18 mouse cellular contexts compared by ENCODE assay signal in genomic region chr15:60280378-60280777, GRCm38 (mm10).
A peak's percentile ranks its signal among the peaks of the same experiment; 100 is the strongest.
DNase-seq lines count a peak whose midpoint lies in the region; ATAC-seq and TF ChIP-seq lines count a peak whose summit lies in the region.
"Had no signal": no experiment of that assay in that cellular context is flagged by ENCODE, and none has a peak within 500 bp of the region (broad histone marks: within the 10 kb centered on the region; RNA-seq: fewer than 3 reads in every experiment).

No protein-coding gene starts in this region.

- no peaks in the 10 kb centered on the region for H3K36me3 ChIP-seq in forebrain, embryonic 11.5 days (ENCODE audit: control insufficient read depth, insufficient read depth, low read length)
- no peaks in the 10 kb centered on the region for H3K36me3 ChIP-seq in forebrain, embryonic 10.5 days (replicated peaks)
- no peaks in the 10 kb centered on the region for H3K36me3 ChIP-seq in hindbrain, embryonic 12.5 days
- H3K36me3 ChIP-seq in hindbrain, postnatal 0 days (ENCODE audit: insufficient read depth, low read length) = no peaks in the 10 kb centered on the region
- H3K36me3 ChIP-seq in midbrain, embryonic 14.5 days (ENCODE audit: control insufficient read depth, insufficient read depth, low read length) = no peaks in the 10 kb centered on the region
- H3K36me3 ChIP-seq in midbrain, embryonic 11.5 days (ENCODE audit: control insufficient read depth, insufficient read depth, low read length) = no peaks in the 10 kb centered on the region
- H3K36me3 ChIP-seq: heart, embryonic 13.5 days had no signal

- DNase-seq in forebrain, embryonic 11.5 days (ENCODE audit: low spot score) = no peak
- no peak for DNase-seq in forebrain, embryonic 10.5 days (ENCODE audit: extremely low spot score, low spot score)
- DNase-seq in hindbrain, postnatal 0 days (ENCODE audit: low spot score) = no peak
- peak; percentile 48 for DNase-seq in midbrain, embryonic 14.5 days
- DNase-seq in midbrain, embryonic 11.5 days (ENCODE audit: low spot score, missing footprints) = no peak
- peak; percentile 53 for DNase-seq in retina, postnatal 1 day
- DNase-seq in testis, postnatal 14 days (ENCODE audit: low spot score) = no peak
- DNase-seq: adrenal gland, postnatal 14 days; cerebellum, adult 18-20 months; cerebellum, adult 9-11 months; gastrocnemius, postnatal 36 days; heart, adult 11 months; heart, postnatal 36 days had no signal

- peak; percentile 67; the same call in 1 of the 2 replicates for ATAC-seq in forebrain, embryonic 11.5 days (replicated peaks; ENCODE audit: low FRiP score)
- peak; percentile 67; the same call in 1 of the 2 replicates for ATAC-seq in hindbrain, embryonic 12.5 days (ENCODE audit: low FRiP score)
- ATAC-seq in hindbrain, postnatal 0 days = no peak
- peak; percentile 46; the same call in 1 of the 2 replicates for ATAC-seq in midbrain, embryonic 14.5 days (ENCODE audit: low FRiP score, low TSS enrichment)
- no peak for ATAC-seq in midbrain, embryonic 11.5 days (ENCODE audit: low FRiP score)
- ATAC-seq: activated CD4-positive, CD25-positive, alpha-beta regulatory T cell, adult 4 months; intestine, embryonic 16.5 days; Patski had no signal

- no peak overlapping the region for H3K4me3 ChIP-seq in forebrain, embryonic 11.5 days (ENCODE audit: low read depth, low read length)
- H3K4me3 ChIP-seq in forebrain, embryonic 10.5 days = no peak overlapping the region
- H3K4me3 ChIP-seq in hindbrain, embryonic 12.5 days = no peak overlapping the region
- no peak overlapping the region for H3K4me3 ChIP-seq in hindbrain, postnatal 0 days (ENCODE audit: low read length)
- no peak overlapping the region for H3K4me3 ChIP-seq in midbrain, embryonic 14.5 days (replicated peaks; ENCODE audit: low read depth, low read length)
- H3K4me3 ChIP-seq in midbrain, embryonic 11.5 days (ENCODE audit: low read depth, low read length) = no peak overlapping the region
- H3K4me3 ChIP-seq: heart, embryonic 13.5 days had no signal

- no peak overlapping the region for H3K9ac ChIP-seq in forebrain, embryonic 11.5 days (ENCODE audit: low read length)
- no peak overlapping the region for H3K9ac ChIP-seq in hindbrain, embryonic 12.5 days
- H3K9ac ChIP-seq in hindbrain, postnatal 0 days (replicated peaks; ENCODE audit: low read length) = no peak overlapping the region
- H3K9ac ChIP-seq in midbrain, embryonic 14.5 days (replicated peaks; ENCODE audit: low read length) = no peak overlapping the region
- no peak overlapping the region for H3K9ac ChIP-seq in midbrain, embryonic 11.5 days (ENCODE audit: low read length)
- H3K9ac ChIP-seq: heart, embryonic 13.5 days had no signal

- no peaks in the 10 kb centered on the region for H3K4me1 ChIP-seq in forebrain, embryonic 11.5 days (replicated peaks; ENCODE audit: control insufficient read depth, insufficient read depth, low read length)
- peaks cover 4% of the 10 kb centered on the region for H3K4me1 ChIP-seq in forebrain, embryonic 10.5 days
- no peaks in the 10 kb centered on the region for H3K4me1 ChIP-seq in hindbrain, embryonic 12.5 days
- no peaks in the 10 kb centered on the region for H3K4me1 ChIP-seq in hindbrain, postnatal 0 days (ENCODE audit: insufficient read depth, low read length)
- H3K4me1 ChIP-seq in midbrain, embryonic 14.5 days (ENCODE audit: control insufficient read depth, insufficient read depth, low read length) = no peaks in the 10 kb centered on the region
- H3K4me1 ChIP-seq in midbrain, embryonic 11.5 days (ENCODE audit: control insufficient read depth, insufficient read depth, low read length) = no peaks in the 10 kb centered on the region
- H3K4me1 ChIP-seq: heart, embryonic 13.5 days had no signal

- H3K4me2 ChIP-seq in forebrain, embryonic 11.5 days (ENCODE audit: low read depth, low read length, severe bottlenecking) = no peak overlapping the region
- H3K4me2 ChIP-seq in hindbrain, embryonic 12.5 days (replicated peaks) = no peak overlapping the region
- no peak overlapping the region for H3K4me2 ChIP-seq in hindbrain, postnatal 0 days (ENCODE audit: low read depth, low read length)
- no peak overlapping the region for H3K4me2 ChIP-seq in midbrain, embryonic 14.5 days (ENCODE audit: low read length)
- no peak overlapping the region for H3K4me2 ChIP-seq in midbrain, embryonic 11.5 days
- H3K4me2 ChIP-seq: heart, embryonic 13.5 days had no signal

- H3K27ac ChIP-seq in forebrain, embryonic 11.5 days (ENCODE audit: low read depth, low read length) = no peak overlapping the region
- no peak overlapping the region for H3K27ac ChIP-seq in forebrain, embryonic 10.5 days
- H3K27ac ChIP-seq in hindbrain, embryonic 12.5 days = no peak overlapping the region
- H3K27ac ChIP-seq in hindbrain, postnatal 0 days = no peak overlapping the region
- no peak overlapping the region for H3K27ac ChIP-seq in midbrain, embryonic 14.5 days (replicated peaks; ENCODE audit: low read depth, low read length)
- no peak overlapping the region for H3K27ac ChIP-seq in midbrain, embryonic 11.5 days (ENCODE audit: low read depth, low read length)
- H3K27ac ChIP-seq: heart, embryonic 13.5 days had no signal

- no peak for TF ChIP-seq CTCF in hindbrain, postnatal 0 days (IDR thresholded peaks at IDR 0.05; ENCODE audit: low read depth)

- 31% methylated on average over 2 of the region's 2 CpGs for WGBS in forebrain, embryonic 11.5 days
- 35% methylated on average over 2 of the region's 2 CpGs for WGBS in forebrain, embryonic 10.5 days
- WGBS in hindbrain, embryonic 12.5 days = 74% methylated on average over 2 of the region's 2 CpGs
- WGBS in hindbrain, postnatal 0 days = 59% methylated on average over 2 of the region's 2 CpGs
- 49% methylated on average over 2 of the region's 2 CpGs for WGBS in midbrain, embryonic 14.5 days
- 70% methylated on average over 2 of the region's 2 CpGs for WGBS in midbrain, embryonic 11.5 days

- H3K9me3 ChIP-seq in forebrain, embryonic 11.5 days (ENCODE audit: control insufficient read depth, low read length) = no peaks in the 10 kb centered on the region
- H3K9me3 ChIP-seq in forebrain, embryonic 10.5 days = no peaks in the 10 kb centered on the region
- no peaks in the 10 kb centered on the region for H3K9me3 ChIP-seq in hindbrain, embryonic 12.5 days (replicated peaks)
- H3K9me3 ChIP-seq in hindbrain, postnatal 0 days (ENCODE audit: low read length) = no peaks in the 10 kb centered on the region
- no peaks in the 10 kb centered on the region for H3K9me3 ChIP-seq in midbrain, embryonic 14.5 days (ENCODE audit: control insufficient read depth, low read length)
- H3K9me3 ChIP-seq in midbrain, embryonic 11.5 days (ENCODE audit: control insufficient read depth, low read length) = no peaks in the 10 kb centered on the region
- H3K9me3 ChIP-seq: heart, embryonic 13.5 days had no signal

- no peaks in the 10 kb centered on the region for H3K27me3 ChIP-seq in forebrain, embryonic 11.5 days (ENCODE audit: control insufficient read depth, insufficient read depth, low read length)
- no peaks in the 10 kb centered on the region for H3K27me3 ChIP-seq in forebrain, embryonic 10.5 days (ENCODE audit: poor library complexity, severe bottlenecking)
- no peaks in the 10 kb centered on the region for H3K27me3 ChIP-seq in hindbrain, embryonic 12.5 days
- no peaks in the 10 kb centered on the region for H3K27me3 ChIP-seq in hindbrain, postnatal 0 days (ENCODE audit: insufficient read depth, low read length)
- H3K27me3 ChIP-seq in midbrain, embryonic 14.5 days (ENCODE audit: control insufficient read depth, insufficient read depth, low read length) = no peaks in the 10 kb centered on the region
- H3K27me3 ChIP-seq in midbrain, embryonic 11.5 days (ENCODE audit: control insufficient read depth, insufficient read depth, low read length) = no peaks in the 10 kb centered on the region
- H3K27me3 ChIP-seq: heart, embryonic 13.5 days had no signal

Comparison
In these comparisons a context has a peak if more than half of its experiments do, and no peak if none do; other contexts are left out.
1. ATAC-seq: peak in forebrain, embryonic 11.5 days (single experiment), hindbrain, embryonic 12.5 days (single experiment) and midbrain, embryonic 14.5 days (single experiment); none in hindbrain, postnatal 0 days (single experiment) and midbrain, embryonic 11.5 days (single experiment).
2. DNase-seq: peak in midbrain, embryonic 14.5 days (single experiment) and retina, postnatal 1 day (single experiment); none in forebrain, embryonic 11.5 days (single experiment), forebrain, embryonic 10.5 days (single experiment), hindbrain, postnatal 0 days (single experiment), midbrain, embryonic 11.5 days (single experiment) and testis, postnatal 14 days (single experiment).